Mouse (Mus musculus) adrenal gland, adult (tissue): ENCODE results near the gene Manba.
A peak's percentile ranks its signal among the peaks of the same experiment; 100 is the strongest.
"Not testable (repeated sequence)": the region's sequence is repeated elsewhere in the genome, so short reads cannot be mapped to it uniquely, and the experiment has no call there.

Experiments used
- DNase-seq, 2 experiments: peaks; one replicate each; pipeline ENCODE4 v3.0.0; 2022 to 2023; ENCODE audit warnings: low spot score in 1 of 2; ENCODE audit not compliant: inconsistent age in 2 of 2

The Manba gene

DNA sequence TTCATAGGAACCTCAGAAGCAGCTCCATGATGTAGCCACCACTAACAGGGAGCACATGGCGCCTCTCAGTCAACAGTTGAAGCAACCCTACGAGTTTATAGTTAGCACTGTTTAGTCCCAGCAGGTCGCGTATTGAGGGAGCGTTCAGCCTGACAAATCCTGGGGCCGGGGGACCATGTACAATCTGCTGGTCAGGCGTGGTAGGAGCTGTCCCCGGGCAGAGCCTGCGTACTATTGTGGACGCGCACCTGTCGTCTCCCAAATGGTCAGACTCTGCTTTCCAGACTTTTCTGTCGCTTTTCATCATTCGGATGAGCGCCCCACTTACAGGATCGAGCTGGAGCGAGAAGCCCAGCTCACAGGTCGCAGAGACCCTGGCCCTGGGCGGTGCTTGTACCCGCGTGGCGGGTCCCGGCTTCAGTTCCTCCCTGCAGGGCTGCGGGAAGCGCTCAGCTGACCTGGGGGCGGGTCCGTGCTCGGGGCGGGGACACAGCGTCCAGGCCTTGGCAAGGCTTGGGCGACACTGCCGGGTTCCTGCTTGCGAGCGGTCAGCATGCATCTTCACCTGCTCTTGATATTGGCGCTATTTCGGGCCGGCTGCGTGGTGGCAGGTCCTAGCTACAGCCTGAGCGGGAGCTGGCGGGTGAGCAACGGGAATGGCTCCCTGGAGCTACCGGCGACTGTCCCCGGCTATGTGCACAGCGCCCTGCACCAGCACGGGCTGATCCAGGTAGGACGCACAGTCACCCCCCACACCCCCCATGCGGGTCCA, at the start of gene Manba:
TSS of gene Manba (plus strand) at position 484 of the 772 bp plus-strand sequence.
- DNase-seq = peak; percentile 85 to 95

DNA sequence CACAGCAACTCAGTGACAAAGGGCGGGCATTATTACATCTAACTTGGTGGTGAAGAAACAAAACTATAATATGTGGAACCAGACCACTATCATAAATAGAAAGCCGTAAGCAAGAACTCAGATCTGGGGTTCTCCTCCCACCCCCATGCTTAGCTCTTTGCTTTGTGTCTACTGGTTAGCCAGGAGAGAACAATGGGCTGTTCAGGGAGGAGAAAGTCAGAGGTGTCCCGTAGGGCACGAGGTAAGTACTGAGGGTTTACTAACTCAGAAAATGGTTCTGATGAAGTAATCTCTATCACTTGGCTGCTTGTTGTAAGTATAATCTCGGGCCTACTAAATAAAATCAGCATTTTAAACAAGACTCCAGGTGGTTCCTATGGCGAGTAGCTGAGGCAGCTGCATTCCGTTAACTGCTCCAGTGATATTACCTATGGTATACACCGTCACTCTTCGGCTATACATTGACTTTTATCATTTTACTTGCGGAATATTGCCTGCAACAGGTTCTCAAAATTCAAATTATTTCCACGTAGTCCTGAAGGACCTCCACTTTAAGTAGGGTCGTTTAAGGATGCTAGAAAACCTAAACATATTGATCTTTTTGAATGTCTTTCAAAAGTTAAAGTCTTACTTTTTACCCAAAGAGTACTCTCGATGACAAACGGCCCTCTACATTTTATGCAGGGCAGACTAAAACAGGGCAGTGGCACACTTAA, 48.4 kb upstream of the Manba start:
- DNase-seq = peak in 1 of 2 experiments; percentile 45

DNA sequence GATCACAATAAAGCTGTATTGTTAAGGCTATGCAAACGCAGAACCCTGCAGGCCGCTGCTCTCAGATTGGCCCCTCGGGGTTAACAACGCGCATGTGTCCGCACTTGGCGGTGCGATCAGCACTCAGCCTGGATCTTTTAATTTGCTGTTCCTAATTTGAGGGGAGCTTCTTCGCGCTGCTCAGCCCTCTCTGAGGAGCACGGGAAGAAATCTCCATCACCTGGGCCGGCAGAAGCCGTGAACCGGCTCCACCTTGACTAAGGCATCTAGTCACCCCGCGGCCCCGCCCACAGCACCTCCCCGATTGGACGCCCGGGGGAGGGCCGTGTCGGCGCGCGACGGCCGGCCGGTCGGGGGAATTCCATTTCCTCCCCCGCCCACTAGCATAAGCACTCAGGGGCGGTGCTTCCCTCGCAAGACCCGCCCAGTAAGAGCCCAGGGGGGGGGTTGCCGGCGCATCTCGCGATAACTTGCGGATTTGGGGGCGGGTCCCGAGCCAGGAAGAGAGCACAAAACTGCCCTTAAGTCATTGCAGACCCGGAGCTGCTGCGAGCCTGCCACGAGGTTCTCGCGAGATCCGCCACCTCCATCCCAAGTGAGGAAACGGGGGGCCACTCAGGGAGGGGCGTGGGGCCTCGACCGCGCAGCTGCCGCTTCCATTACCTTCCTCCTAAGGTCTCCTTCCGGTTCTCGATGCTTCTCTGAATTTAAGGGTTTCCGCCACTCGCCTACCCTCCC, 47.5 kb upstream of the Manba start, which contains the start of gene Ube2d3:
TSS of gene Ube2d3 (plus strand) at position 392 of the 738 bp plus-strand sequence.
- peak; percentile 100 for DNase-seq

DNA sequence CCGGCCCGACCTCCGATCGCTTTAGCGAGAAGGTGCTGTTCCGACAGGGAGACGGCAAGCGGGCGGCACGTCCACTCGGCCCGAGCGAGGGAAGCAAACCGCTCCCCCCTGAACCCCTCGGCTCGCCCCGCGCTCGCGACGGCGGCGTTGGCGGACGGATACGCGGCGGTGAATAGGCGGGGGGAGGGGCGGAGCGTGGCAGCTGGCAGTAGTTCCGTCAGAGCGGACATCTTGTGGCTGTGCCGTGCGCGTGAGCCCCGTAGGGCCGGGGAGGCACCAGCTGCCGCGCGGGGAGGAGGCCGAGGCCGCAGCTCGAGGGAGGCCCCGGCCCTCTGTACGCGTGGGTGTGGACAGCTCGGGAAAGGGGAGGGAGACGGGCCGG, 46.9 kb upstream of the Manba start:
- peak; percentile 95 to 99 for DNase-seq

GRCm38 (mm10) chr3:135438913-135439531, 46.4 kb upstream of the Manba start:
- peak; percentile 91 to 97 for DNase-seq

DNA sequence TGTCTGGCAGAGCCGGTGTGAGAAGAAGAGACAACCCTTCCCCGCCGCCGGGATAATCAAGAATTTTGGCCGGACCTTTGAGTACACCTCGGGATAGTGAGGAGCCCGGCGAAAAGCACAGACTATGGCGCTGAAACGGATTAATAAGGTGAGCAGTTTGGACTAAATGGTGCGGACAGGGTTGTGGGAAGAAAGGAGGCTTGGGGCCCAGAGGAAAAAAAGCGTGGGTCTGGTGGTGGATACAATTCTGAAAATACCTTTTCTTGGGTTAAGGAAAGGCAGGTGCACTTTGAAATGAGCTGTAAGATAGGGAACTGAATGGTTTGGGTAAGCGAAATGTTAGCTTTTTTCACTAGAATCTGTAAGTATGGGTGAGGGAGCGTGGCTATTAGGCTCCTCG, 45.8 kb upstream of the Manba start:
- no peak for DNase-seq

GRCm38 (mm10) chr3:135440221-135440620, 45.2 kb upstream of the Manba start:
- DNase-seq = peak; percentile 50 to 81

DNA sequence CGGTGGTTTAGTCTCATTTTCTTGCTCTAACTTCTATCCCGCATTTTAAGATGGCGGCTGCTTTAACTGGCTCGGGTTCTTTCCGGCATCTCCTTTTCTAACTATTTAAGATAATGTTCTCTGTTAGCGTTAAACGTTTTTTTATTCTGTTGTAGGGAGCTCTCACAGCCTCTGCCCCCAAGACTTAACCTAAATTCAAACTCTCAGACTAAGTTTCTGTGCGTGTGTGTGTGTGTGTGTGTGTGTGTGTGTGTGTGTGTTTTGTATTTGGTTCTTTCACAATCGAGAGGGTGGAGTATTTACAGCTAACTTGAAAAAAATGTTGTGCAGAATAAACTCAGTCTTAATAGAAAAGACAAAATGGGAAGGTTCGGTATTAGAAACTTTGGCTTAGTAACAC, 44.8 kb upstream of the Manba start:
- peak in 1 of 2 experiments; percentile 75 for DNase-seq

DNA sequence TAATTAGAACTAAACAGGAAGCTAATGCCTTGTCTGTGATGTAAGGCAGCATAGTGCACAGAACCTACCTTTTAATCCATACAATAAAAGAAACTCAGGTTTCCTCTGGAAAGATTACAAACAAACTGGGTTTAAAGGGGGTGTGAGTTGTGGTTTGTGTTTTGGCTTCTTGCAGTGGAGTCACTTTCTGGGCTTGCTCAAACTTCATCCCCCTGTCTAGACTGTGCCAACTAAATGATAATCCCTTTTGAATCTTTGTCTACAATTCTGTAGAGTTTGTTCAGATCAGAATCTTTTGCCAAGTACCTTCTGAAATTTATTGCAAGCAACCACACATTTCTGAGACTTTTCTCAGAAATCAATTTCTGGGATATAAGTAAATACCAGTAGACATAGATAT, 40.5 kb upstream of the Manba start:
- DNase-seq = no peak

- no peak for DNase-seq
Observed at GRCm38 (mm10) chr3:135458981-135459380, 26.4 kb upstream of the Manba start.

DNA sequence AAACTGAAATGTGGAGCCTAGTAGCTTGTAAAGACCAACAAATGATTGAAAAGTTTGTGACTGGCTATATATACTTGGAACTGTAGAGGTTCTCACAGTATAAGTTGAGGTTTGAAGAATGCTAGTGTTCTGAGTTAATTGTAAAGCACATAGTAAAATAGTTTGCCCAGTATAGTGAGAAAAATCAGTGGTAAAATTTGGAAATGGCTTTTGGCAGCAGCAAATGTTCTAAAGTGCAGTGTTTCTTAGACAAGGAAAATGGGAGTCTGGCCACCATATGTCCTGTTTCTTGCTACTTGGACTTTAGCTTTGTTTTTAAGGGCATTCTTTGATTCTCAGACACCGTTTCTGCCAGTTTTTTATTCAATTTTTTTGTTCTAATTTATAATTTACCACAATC, 17.0 kb upstream of the Manba start:
- no peak for DNase-seq

GRCm38 (mm10) chr3:135469146-135469545, 16.3 kb upstream of the Manba start:
- DNase-seq = no peak

DNA sequence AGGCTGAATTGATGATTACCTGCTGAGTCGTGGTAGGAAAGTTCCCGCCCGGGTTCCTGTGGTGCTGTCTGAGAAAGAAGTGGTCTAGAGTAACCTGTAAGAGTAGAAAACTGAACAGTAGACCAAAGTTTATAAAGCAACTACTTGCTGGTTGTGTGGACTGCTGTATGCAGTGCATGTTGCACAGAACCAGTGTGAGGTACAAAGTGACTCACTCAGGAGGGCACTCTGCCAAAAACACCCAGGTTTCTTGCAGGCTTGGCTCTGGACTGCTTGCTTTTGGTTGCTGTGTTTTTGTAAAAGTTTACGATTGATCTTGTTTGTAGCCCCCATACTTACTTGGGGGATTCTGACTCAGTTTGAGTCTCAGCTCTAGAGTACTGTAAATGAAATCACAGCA, 15.4 kb upstream of the Manba start:
- DNase-seq = peak; percentile 88 to 96

GRCm38 (mm10) chr3:135470823-135471222, 14.6 kb upstream of the Manba start:
- no peak for DNase-seq

DNA sequence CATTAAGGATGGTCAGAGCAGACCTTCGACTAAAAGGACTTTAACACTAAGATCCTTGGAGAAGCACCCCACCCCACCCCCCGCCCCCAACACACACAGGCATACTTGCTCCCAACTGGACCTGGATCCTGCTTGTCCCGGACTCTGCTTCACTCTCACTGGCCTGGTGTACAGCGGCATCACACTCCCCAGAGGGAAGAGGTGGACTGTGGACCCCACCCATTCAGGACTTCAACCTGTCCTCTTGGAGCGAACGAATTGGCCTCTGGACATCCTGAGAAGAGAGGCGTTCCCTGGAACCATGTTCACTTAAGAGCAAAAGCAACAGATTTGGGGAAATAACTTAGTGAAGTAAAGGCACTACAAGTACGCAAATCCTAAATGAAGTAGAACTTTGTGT, 10.4 kb upstream of the Manba start:
- no peak for DNase-seq

GRCm38 (mm10) chr3:135476286-135476685, 9.1 kb upstream of the Manba start:
- DNase-seq = no peak

- no peak for DNase-seq
Observed at GRCm38 (mm10) chr3:135476977-135477376, 8.4 kb upstream of the Manba start.

DNA sequence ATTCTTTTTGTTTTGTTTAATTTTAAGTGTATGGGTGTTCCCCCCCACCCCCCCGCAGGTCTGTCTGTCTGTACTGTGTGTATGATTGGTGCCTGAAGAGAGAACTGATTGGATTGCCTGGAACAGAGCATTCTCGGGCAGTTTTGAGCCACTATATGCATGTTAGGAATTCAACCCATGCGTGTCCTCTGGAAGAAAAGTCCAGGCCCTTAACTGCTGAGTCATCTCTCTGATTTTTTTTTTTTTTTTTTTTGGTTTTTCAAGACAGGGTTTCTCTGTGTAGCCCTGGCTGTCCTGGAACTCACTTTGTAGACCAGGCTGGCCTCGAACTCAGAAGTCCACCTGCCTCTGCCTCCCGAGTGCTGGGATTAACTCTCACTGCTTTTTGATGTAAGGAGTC, 6.3 kb upstream of the Manba start:
- DNase-seq = not testable (repeated sequence)

- DNase-seq = no peak
Observed at GRCm38 (mm10) chr3:135480767-135481166, 4.6 kb upstream of the Manba start.

- no peak for DNase-seq
Observed at GRCm38 (mm10) chr3:135481608-135482007, 3.8 kb upstream of the Manba start.

GRCm38 (mm10) chr3:135484650-135485049, 761 bp upstream of the Manba start:
- not testable (repeated sequence) for DNase-seq
